Mouse (Mus musculus) embryonic fibroblast, embryonic 13.5 days (primary cell): ENCODE results near the gene Trappc2l.
"Not testable (repeated sequence)": the region's sequence is repeated elsewhere in the genome, so short reads cannot be mapped to it uniquely, and the experiment has no call there.

Experiments
- CTCF ChIP-seq: IDR thresholded peaks from 2 replicates; pipeline ENCODE4 v1.5.1; 2011; ENCODE audit warnings: mild to moderate bottlenecking, control low read depth, low read length, moderate library complexity, borderline replicate concordance; ENCODE audit not compliant: insufficient read depth
- POLR2A ChIP-seq: IDR thresholded peaks from 2 replicates; pipeline ENCODE4 v1.6.1; 2011; ENCODE audit warnings: low read depth, mild to moderate bottlenecking, control low read depth, low read length, moderate library complexity

GRCm38 (mm10) chr8:122632134-122632533, 20.7 kb downstream of the Trappc2l start:
- not testable (repeated sequence) for TF ChIP-seq POLR2A, CTCF
